Mouse (Mus musculus): ENCODE results near the gene Cdkn2b. TPM values are rescaled to one million over a fixed set of nuclear protein-coding genes. Genes with fewer than 3 reads are reported as not detected.

Gene Cdkn2b
- polyA plus RNA-seq, 1 experiment from 2014 or later: 0.34 TPM

Other genes with a start within 250 kb of the Cdkn2b start
- 117 and 141 TPM in 2 replicates for gene Mtap, start 173.9 kb downstream of the Cdkn2b start, polyA plus RNA-seq (2016; fragmentation: Nextera tagmentation; extraction: Ambion mirVana)
- gene Cdkn2a, start 16.4 kb downstream of the Cdkn2b start, polyA plus RNA-seq (2016; fragmentation: Nextera tagmentation; extraction: Ambion mirVana): not detected in 2 replicates

All from limb, embryonic 10.5 days (tissue).